In the genomic region with DNA sequence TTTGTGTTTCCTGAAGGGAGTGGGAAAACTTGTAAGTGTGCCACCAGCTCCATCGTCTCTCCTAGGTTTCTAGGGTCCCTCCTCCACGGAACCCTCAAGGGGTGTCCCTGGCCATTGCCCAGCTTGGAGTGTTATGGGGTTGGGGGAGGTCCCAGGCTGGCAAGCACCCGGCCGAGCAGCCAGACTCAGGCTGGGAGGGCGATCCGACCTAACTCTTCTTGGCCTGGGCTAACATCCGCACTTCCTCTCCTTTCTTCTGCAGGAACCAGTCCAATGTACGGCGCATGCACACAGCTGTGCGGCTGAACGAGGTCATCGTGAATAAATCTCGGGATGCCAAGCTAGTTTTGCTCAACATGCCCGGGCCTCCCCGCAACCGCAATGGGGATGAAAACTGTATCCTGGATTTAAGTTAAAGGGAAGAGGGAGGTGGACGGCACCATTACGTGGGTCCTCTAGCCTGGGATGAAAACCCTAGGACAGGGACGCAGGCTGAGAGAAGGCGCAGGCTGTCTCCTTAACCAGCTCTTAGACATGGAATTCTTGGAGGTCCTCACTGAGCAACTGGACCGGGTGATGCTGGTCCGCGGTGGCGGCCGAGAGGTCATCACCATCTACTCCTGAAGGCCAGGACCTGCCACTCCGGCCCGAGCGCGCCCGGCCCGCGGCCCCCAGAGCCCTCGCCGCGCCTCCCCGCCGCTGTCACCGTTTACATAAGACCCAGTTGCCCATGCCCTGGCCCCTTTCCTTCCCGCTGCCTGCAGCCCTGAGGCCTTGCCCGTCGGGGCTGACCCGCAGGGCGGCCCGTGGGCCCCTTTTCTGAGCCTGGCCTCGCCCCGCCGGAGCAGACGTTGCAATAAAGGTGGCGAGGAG, we compare ENCODE assay signal across 9 mouse cellular contexts. TPM values are rescaled to one million over a fixed set of nuclear protein-coding genes. Genes with fewer than 3 reads are reported as not detected.
DNase-seq lines count a peak whose midpoint lies in the region; ATAC-seq lines count a peak whose summit lies in the region.
"Had no signal": no experiment of that assay in that cellular context is flagged by ENCODE, and none has a peak within 500 bp of the region (broad histone marks: within the 10 kb centered on the region; RNA-seq: fewer than 3 reads in every experiment).

No protein-coding gene starts in this region.

- peak overlapping the region; percentile 37; the same call in 1 of the 2 replicates for H3K9ac ChIP-seq in kidney, embryonic 15.5 days
- peak overlapping the region; percentile 56 for H3K9ac ChIP-seq in embryonic facial prominence, embryonic 14.5 days (ENCODE audit: low read depth, low read length)
- H3K9ac ChIP-seq in intestine, embryonic 15.5 days: peak overlapping the region; percentile 27
- peak overlapping the region; percentile 54 for H3K9ac ChIP-seq in midbrain, embryonic 16.5 days (ENCODE audit: low read depth, low read length)

- H3K9me3 ChIP-seq in kidney, embryonic 15.5 days (replicated peaks): no peaks in the 10 kb centered on the region
- no peaks in the 10 kb centered on the region for H3K9me3 ChIP-seq in embryonic facial prominence, embryonic 14.5 days (ENCODE audit: control insufficient read depth, low read length)
- H3K9me3 ChIP-seq in intestine, embryonic 15.5 days: no peaks in the 10 kb centered on the region
- no peaks in the 10 kb centered on the region for H3K9me3 ChIP-seq in midbrain, embryonic 16.5 days (replicated peaks; ENCODE audit: control insufficient read depth, low read length, poor library complexity, severe bottlenecking)

- H3K27ac ChIP-seq in kidney, embryonic 15.5 days: no peak overlapping the region
- H3K27ac ChIP-seq in embryonic facial prominence, embryonic 14.5 days (replicated peaks; ENCODE audit: low read depth, low read length): no peak overlapping the region
- no peak overlapping the region for H3K27ac ChIP-seq in intestine, embryonic 15.5 days
- no peak overlapping the region for H3K27ac ChIP-seq in midbrain, embryonic 16.5 days (ENCODE audit: low read length)

- 5% methylated on average over 49 of the region's 49 CpGs for WGBS in kidney, embryonic 15.5 days
- 9% methylated on average over 42 of the region's 49 CpGs for WGBS in embryonic facial prominence, embryonic 14.5 days
- WGBS in intestine, embryonic 15.5 days: 14% methylated on average over 49 of the region's 49 CpGs
- 14% methylated on average over 40 of the region's 49 CpGs for WGBS in midbrain, embryonic 16.5 days

- no peak for DNase-seq in kidney, postnatal 25 days
- DNase-seq in embryonic facial prominence, embryonic 14.5 days (ENCODE audit: low spot score): peak; percentile 14
- no peak for DNase-seq in frontal cortex, postnatal 36 days (ENCODE audit: low spot score in 2 of 2)

- peak overlapping the region; percentile 37 for H3K4me3 ChIP-seq in kidney, embryonic 15.5 days (replicated peaks)
- H3K4me3 ChIP-seq in embryonic facial prominence, embryonic 14.5 days (ENCODE audit: low read depth, low read length): peak overlapping the region; percentile 39
- H3K4me3 ChIP-seq in intestine, embryonic 15.5 days (replicated peaks): peak overlapping the region; percentile 23
- H3K4me3 ChIP-seq in midbrain, embryonic 16.5 days (ENCODE audit: low read depth, low read length): no peak overlapping the region

- H3K4me2 ChIP-seq in kidney, embryonic 15.5 days: peak overlapping the region; percentile 69
- peak overlapping the region; percentile 72 for H3K4me2 ChIP-seq in embryonic facial prominence, embryonic 14.5 days (ENCODE audit: low read depth, low read length)
- peak overlapping the region; percentile 65 for H3K4me2 ChIP-seq in intestine, embryonic 15.5 days (replicated peaks)
- H3K4me2 ChIP-seq in midbrain, embryonic 16.5 days (ENCODE audit: low read length): peak overlapping the region; percentile 43

- peaks cover 24% of the 10 kb centered on the region for H3K4me1 ChIP-seq in kidney, embryonic 15.5 days
- H3K4me1 ChIP-seq in embryonic facial prominence, embryonic 14.5 days (ENCODE audit: control insufficient read depth, insufficient read depth, low read length): peaks cover 6% of the 10 kb centered on the region; the same call in 1 of the 2 replicates
- peaks cover 17% of the 10 kb centered on the region for H3K4me1 ChIP-seq in intestine, embryonic 15.5 days (replicated peaks)
- peaks cover 13% of the 10 kb centered on the region for H3K4me1 ChIP-seq in midbrain, embryonic 16.5 days (ENCODE audit: control insufficient read depth, insufficient read depth, low read length)

- no peak for ATAC-seq in kidney, embryonic 15.5 days (replicated peaks; ENCODE audit: low FRiP score)
- ATAC-seq in embryonic facial prominence, embryonic 14.5 days (ENCODE audit: low read depth): 0 out of 2 replicates have a peak, but pooled peaks have one; percentile 9
- ATAC-seq in intestine, embryonic 15.5 days: no peak
- no peak for ATAC-seq in midbrain, embryonic 16.5 days
- no peak for ATAC-seq in megakaryocyte progenitor cell, adult 5-6 weeks (replicated peaks; ENCODE audit: poor library complexity)
- no peak for ATAC-seq in megakaryocyte, adult 5-6 weeks (ENCODE audit: poor library complexity, severe bottlenecking)

- H3K27me3 ChIP-seq in kidney, embryonic 15.5 days: peaks cover 55% of the 10 kb centered on the region
- peaks cover 42% of the 10 kb centered on the region for H3K27me3 ChIP-seq in embryonic facial prominence, embryonic 14.5 days (replicated peaks; ENCODE audit: control insufficient read depth, insufficient read depth, low read length)
- peaks cover 40% of the 10 kb centered on the region for H3K27me3 ChIP-seq in intestine, embryonic 15.5 days (replicated peaks)
- H3K27me3 ChIP-seq in midbrain, embryonic 16.5 days (ENCODE audit: control insufficient read depth, insufficient read depth, low read depth, low read length): peaks cover 3% of the 10 kb centered on the region; the same call in 1 of the 2 replicates
- H3K27me3 ChIP-seq: Patski had no signal

- H3K36me3 ChIP-seq in kidney, embryonic 15.5 days: peaks cover 35% of the 10 kb centered on the region
- peaks cover 34% of the 10 kb centered on the region for H3K36me3 ChIP-seq in embryonic facial prominence, embryonic 14.5 days (ENCODE audit: control insufficient read depth, insufficient read depth, low read length)
- H3K36me3 ChIP-seq in intestine, embryonic 15.5 days: peaks cover 19% of the 10 kb centered on the region
- H3K36me3 ChIP-seq in midbrain, embryonic 16.5 days (ENCODE audit: control insufficient read depth, insufficient read depth, low read length): peaks cover 37% of the 10 kb centered on the region

RNA-seq across cellular contexts. Expression of a gene that starts 36.5 kb away (rescaled TPM):
- polyA plus RNA-seq in kidney, embryonic 15.5 days (2015; fragmentation: Nextera tagmentation; extraction: Ambion mirVana): 1.1 TPM in 2 replicates
- polyA plus RNA-seq in embryonic facial prominence, embryonic 14.5 days (2014; fragmentation: Nextera tagmentation; extraction: Ambion mirVana): 0.56 and 1.1 TPM in 2 replicates
- 0.80 and 0.97 TPM in 2 replicates for polyA plus RNA-seq in intestine, embryonic 15.5 days (2015; fragmentation: Nextera tagmentation; extraction: Ambion mirVana)
- 52.8 and 57.7 TPM in 2 replicates for polyA plus RNA-seq in midbrain, embryonic 16.5 days (2015; fragmentation: Nextera tagmentation; extraction: Ambion mirVana)
- total RNA-seq in megakaryocyte progenitor cell, adult 5-6 weeks (2015): 0.15 and 0.27 TPM in 2 replicates
- total RNA-seq in megakaryocyte progenitor cell, adult 5-6 weeks (2017): 0.51 and 0.96 TPM in 2 replicates
- total RNA-seq in megakaryocyte, adult 5-6 weeks (2015): 0.91 and 1.3 TPM in 2 replicates
- total RNA-seq in megakaryocyte, adult 5-6 weeks (2017): 0.48 and 0.89 TPM in 2 replicates

RNA-seq across cellular contexts. Expression of a gene that starts 37.6 kb away (rescaled TPM):
- polyA plus RNA-seq in kidney, embryonic 15.5 days (2015; fragmentation: Nextera tagmentation; extraction: Ambion mirVana): 73.5 and 79.6 TPM in 2 replicates
- polyA plus RNA-seq in embryonic facial prominence, embryonic 14.5 days (2014; fragmentation: Nextera tagmentation; extraction: Ambion mirVana): 48.7 and 53.2 TPM in 2 replicates
- 47.4 and 48.8 TPM in 2 replicates for polyA plus RNA-seq in intestine, embryonic 15.5 days (2015; fragmentation: Nextera tagmentation; extraction: Ambion mirVana)
- 105 and 129 TPM in 2 replicates for polyA plus RNA-seq in midbrain, embryonic 16.5 days (2015; fragmentation: Nextera tagmentation; extraction: Ambion mirVana)
- total RNA-seq in megakaryocyte progenitor cell, adult 5-6 weeks (2015): 17.0 and 19.8 TPM in 2 replicates
- 31.2 and 40.9 TPM in 2 replicates for total RNA-seq in megakaryocyte progenitor cell, adult 5-6 weeks (2017)
- total RNA-seq in megakaryocyte, adult 5-6 weeks (2015): 9.3 and 9.8 TPM in 2 replicates
- total RNA-seq in megakaryocyte, adult 5-6 weeks (2017): 15.6 and 26.8 TPM in 2 replicates

RNA-seq across cellular contexts. Expression of a gene that starts 56.5 kb away (rescaled TPM):
- 2.6 and 41.3 TPM in 2 replicates for polyA plus RNA-seq in kidney, embryonic 15.5 days (2015; fragmentation: Nextera tagmentation; extraction: Ambion mirVana)
- 33.7 and 52.0 TPM in 2 replicates for polyA plus RNA-seq in embryonic facial prominence, embryonic 14.5 days (2014; fragmentation: Nextera tagmentation; extraction: Ambion mirVana)
- polyA plus RNA-seq in intestine, embryonic 15.5 days (2015; fragmentation: Nextera tagmentation; extraction: Ambion mirVana): 4.9 and 5.2 TPM in 2 replicates
- polyA plus RNA-seq in midbrain, embryonic 16.5 days (2015; fragmentation: Nextera tagmentation; extraction: Ambion mirVana): 26.7 and 28.0 TPM in 2 replicates
- total RNA-seq in megakaryocyte progenitor cell, adult 5-6 weeks (2015): 11.2 and 14.2 TPM in 2 replicates
- 5.7 and 11.8 TPM in 2 replicates for total RNA-seq in megakaryocyte progenitor cell, adult 5-6 weeks (2017)
- total RNA-seq in megakaryocyte, adult 5-6 weeks (2015): 326 and 367 TPM in 2 replicates
- total RNA-seq in megakaryocyte, adult 5-6 weeks (2017): 217 and 317 TPM in 2 replicates

RNA-seq across cellular contexts. Expression of a gene that starts 58.3 kb away (rescaled TPM):
- polyA plus RNA-seq in kidney, embryonic 15.5 days (2015; fragmentation: Nextera tagmentation; extraction: Ambion mirVana): 7.4 and 8.4 TPM in 2 replicates
- polyA plus RNA-seq in embryonic facial prominence, embryonic 14.5 days (2014; fragmentation: Nextera tagmentation; extraction: Ambion mirVana): 4.2 and 6.4 TPM in 2 replicates
- 8.5 and 9.3 TPM in 2 replicates for polyA plus RNA-seq in intestine, embryonic 15.5 days (2015; fragmentation: Nextera tagmentation; extraction: Ambion mirVana)
- 6.0 TPM in 2 replicates for polyA plus RNA-seq in midbrain, embryonic 16.5 days (2015; fragmentation: Nextera tagmentation; extraction: Ambion mirVana)
- 0.84 TPM in 1 of 2 replicates, not detected in the other for total RNA-seq in megakaryocyte progenitor cell, adult 5-6 weeks (2015)
- total RNA-seq in megakaryocyte progenitor cell, adult 5-6 weeks (2017): 0.92 TPM in 1 of 2 replicates, not detected in the other
- 12.9 and 17.0 TPM in 2 replicates for total RNA-seq in megakaryocyte, adult 5-6 weeks (2015)
- total RNA-seq in megakaryocyte, adult 5-6 weeks (2017): 21.7 and 22.5 TPM in 2 replicates

Comparison
In these comparisons a context has a peak if more than half of its experiments do, and no peak if none do; other contexts are left out.
1. RNA of a gene that starts 36.5 kb away (polyA plus RNA-seq): 52.8 to 57.7 TPM in midbrain, embryonic 16.5 days; 0.56 to 1.1 TPM in embryonic facial prominence, embryonic 14.5 days, 1.1 TPM in kidney, embryonic 15.5 days and 0.80 to 0.97 TPM in intestine, embryonic 15.5 days; every median in the first group is over 10 times any median in the second.
2. Peak in every context shown above with its lines, with median percentiles within 50 percentile points of each other: H3K4me2 ChIP-seq and H3K9ac ChIP-seq.